Mouse (Mus musculus): ENCODE measurements around the gene Wnt5b.

The Wnt5b gene

DNA sequence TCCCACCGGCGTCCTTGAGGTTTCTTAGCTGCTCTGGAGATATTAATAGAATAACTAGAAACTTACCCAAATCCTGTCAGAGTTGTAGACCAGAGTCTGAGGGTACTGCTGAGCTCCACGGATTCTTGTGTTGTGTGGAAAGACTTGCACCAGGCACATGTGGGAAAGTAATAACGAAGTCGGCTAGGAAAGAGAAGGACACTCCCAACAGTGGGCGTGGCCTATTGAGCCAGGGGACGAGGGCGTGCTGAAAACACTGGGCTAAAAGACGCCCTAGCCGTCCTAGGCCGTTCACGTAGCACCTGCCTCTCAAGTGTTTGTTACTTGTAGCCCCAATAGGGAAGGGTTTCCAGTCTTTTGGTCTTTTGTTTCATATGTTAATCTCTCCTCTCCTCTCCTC, 126.8 kb downstream of the Wnt5b start, which contains the start of gene Adipor2:
Gene Adipor2 (minus strand): TSS at position 351 of the 400 bp plus-strand sequence.
- DNase-seq (ENCODE audit: low spot score in 2 of 2): peak in 1 of 2 experiments; percentile 24

DNA sequence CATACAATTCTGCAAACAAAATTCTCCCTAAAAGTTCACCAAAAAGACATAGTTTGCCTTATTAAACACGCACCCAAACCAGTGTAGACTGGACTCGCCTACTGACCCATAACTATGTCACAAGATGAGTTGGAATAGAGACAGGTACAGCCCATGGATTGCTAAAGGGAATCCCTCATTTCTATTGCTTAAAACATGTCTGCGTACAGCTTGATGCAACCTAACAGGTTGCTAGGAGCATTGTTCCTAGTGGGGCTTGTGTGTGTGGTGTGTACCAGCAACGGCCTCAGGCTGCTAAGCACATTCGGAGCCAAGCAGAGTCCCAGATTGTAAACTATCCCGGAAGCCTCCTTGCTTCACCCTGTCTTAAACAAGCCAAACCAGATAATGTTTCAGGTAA, 127.5 kb downstream of the Wnt5b start:
- DNase-seq (ENCODE audit: low spot score in 2 of 2): no peak

DNA sequence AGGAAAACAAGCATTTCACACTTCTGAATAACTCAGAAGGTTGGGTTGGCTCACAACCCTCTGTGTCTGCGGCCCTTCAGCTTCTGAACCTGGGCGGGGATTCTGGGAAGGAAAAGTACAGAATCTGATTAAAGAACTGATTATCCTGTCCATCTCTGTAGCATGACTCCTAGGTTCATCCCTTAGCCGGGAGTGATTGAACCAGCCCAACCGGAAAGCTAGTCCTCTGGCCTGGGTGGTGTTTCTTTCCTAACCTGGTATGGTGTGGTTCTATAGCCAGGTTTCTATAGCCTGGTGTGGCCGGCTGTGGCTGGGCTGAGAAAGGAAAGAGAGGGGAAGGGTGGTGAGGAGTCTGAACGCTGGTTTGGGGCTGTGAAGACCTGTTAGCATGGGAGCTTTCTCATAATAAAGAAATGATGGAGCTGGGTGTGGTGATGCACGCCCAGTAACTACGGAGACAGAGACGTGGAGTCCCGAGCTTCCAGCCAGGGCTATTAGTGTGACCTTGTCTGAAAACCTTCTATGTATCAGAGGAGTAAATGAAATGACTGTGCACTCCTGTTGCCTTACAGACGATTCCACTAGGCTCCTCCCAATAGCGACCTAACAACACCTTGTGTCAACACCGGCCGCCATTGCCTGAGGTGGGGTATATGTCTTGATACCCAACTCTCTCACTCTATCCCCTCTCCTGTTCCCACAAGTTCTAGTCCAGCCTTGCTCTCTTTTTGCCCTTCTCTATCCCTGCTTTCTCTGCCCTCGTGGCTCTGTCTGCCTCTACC, 129.7 kb downstream of the Wnt5b start:
- no peak for DNase-seq (ENCODE audit: low spot score in 2 of 2)

DNA sequence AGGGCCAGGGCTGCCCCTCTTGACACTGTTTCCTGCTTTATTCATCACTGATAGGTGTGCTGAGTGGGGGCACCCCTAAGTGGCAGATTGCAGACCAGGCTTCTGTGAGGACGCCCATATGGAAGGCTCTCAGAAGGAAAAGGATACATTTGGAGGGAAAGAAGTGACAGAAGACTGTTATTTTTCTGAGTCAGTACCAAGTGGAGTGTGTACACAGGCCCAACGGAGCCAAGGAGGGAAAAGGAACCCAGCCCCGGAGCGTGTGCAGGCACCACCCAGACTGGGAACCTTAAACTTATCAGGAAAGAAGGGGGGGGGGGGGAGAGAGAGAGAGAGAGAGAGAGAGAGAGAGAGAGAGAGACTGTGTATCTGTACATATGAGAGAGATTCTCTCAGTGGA, 131.6 kb downstream of the Wnt5b start:
- no peak for DNase-seq (ENCODE audit: low spot score in 2 of 2)

DNA sequence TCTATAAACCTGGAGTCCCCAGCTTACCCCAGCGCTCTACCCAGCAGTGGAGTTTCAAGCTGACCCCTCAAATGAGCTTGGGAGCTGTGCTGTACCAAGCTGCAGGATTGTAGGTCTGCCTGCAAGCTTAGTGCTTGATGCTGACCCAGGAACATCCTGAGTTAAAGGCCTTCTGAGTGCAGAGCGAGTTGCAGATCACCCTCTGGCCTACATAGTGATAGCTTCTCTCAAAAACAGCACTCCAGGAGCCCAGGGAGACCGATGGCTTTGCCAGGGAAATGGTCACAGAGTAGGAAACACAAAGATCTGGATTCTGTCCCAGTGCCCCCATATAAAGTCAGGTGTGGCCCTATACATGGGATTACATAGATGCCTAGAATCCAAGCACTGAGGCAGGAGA, 132.6 kb downstream of the Wnt5b start:
- DNase-seq (ENCODE audit: low spot score in 2 of 2): no peak

DNA sequence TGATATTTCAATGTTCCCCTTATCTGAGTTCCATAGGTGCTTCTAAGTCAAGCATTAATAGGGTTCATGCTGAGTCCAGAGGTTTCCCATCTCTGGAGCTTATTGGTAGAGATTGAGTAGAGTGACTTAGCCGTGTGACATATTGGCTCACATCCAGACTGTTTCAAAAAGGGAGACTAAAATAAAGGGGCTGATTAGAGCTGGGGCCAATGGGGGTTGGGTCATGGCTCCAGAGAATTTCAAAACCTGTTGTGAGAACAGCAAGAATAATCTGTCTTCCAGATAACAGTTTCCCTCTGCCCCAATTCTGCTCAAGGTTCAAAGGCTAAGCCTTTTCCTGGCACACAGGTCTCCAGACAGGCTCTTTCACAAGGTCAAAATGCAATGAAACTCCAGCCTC, 134.4 kb downstream of the Wnt5b start:
- DNase-seq (ENCODE audit: low spot score in 2 of 2): no peak

DNA sequence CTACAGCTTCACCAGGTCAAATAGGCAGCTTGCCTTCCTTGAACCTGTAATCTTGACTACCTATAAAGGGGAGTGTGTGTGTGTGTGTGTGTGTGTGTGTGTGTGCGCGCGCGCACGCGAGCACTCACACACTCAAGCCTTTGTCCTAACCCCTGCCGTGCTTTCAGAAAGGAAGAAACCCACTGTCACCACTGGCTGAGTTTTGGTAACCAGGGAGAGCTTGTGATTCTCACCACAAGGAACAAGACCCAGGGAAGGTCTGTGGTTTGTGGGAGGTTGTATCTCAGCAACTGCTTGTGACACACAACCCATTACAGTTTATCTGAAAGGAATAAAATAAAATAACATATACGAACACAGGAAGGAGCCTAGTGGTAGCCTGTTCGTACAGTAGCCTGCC, 135.6 kb downstream of the Wnt5b start:
- peak in 1 of 2 experiments; percentile 11 for DNase-seq (ENCODE audit: low spot score in 2 of 2)

DNA sequence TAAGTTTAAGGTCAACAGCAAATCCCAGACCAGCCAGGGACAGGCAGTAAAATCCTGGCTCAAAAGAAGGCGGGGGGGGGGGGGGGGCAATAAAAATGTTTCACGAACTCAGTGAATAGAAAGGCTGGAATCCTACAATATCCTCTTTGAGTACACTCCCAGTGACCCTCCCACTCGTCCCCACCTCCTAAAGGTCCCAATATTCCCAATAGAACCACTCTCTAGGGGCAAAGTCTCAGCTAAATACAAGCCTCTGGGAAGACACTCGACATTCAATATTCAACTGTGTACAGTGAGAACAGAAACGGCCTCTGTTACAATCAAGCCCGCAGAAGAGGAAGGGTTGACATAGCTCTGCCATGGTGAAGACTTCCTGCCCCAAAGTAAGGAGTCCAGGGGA, 136.3 kb downstream of the Wnt5b start:
- no peak for DNase-seq (ENCODE audit: low spot score in 2 of 2)

DNA sequence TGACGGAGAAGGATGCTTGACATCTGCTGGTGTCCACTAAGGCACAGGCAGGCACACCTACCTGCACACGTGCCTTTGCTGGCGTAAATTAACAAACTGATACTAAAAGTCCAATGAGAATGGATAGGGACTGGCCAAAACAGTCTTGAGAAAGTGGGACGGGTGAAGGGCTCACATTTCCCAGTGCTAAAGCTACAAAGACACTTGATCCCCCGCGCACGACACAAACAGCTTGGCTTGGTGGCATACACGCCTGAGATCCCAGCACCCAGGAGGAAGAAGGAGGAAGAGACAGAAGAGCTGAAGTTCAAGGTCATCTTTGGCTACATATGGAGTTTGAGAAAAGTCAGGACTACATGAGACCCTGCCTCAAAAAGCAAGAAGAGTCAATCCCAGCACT, 137.6 kb downstream of the Wnt5b start:
- no peak for DNase-seq (ENCODE audit: low spot score in 2 of 2)

DNA sequence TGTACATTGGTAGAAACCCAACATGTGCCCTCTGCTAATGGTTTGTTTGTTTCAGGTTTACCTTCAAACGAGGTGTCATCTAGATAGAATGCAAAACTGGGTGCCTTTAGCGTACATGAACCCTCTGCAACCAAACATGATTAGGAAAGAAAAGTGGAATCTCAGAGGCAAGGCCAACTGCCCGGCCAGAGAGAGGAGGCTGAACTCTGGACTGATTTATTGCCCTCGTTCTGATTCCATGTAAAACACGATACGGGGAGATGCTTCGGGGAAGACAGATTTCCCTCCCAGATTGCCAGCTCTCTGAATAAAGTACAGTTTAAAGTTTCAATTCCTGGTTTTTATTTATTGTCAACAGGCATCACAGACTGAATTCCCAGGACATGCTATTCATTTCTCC, 138.8 kb downstream of the Wnt5b start:
- DNase-seq (ENCODE audit: low spot score in 2 of 2): no peak

DNA sequence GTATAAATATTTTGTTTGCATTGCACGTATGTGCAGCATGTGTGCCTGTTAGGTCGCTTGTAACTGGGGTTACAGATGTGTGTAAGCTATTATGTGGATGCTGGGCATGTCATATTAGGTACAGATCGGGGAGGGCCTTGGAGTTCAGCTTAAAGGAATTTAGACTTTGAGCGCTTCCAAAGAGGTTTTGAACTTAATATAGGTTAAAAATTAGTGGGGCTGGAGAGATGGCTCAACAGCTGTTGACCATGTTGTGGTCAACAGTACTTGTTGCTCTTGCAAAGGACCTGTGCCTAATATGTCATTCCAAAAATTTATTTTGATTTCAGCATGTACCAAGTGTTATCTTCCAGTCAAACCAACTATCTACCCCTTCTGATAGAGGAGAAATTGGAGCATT, 139.3 kb downstream of the Wnt5b start:
- DNase-seq (ENCODE audit: low spot score in 2 of 2): no peak

DNA sequence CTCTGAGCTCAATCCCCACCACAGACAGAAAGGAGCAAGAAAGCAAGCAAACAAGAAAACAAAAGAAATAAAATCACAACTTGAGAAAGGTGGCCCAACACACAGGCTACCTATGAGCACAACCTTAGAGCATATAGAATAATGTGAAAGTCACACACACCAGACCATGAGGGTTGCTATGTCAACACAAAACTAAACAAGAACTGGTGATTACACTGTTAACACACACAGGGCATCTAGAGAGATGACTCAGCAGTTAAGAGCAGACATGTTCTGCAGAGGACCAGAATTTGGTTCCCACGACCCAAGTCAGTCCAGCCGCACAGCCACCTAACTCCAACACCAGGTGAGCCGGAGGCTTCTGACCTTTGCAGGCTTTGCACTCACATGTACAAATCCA, 141.2 kb downstream of the Wnt5b start:
- DNase-seq (ENCODE audit: low spot score in 2 of 2): no peak

DNA sequence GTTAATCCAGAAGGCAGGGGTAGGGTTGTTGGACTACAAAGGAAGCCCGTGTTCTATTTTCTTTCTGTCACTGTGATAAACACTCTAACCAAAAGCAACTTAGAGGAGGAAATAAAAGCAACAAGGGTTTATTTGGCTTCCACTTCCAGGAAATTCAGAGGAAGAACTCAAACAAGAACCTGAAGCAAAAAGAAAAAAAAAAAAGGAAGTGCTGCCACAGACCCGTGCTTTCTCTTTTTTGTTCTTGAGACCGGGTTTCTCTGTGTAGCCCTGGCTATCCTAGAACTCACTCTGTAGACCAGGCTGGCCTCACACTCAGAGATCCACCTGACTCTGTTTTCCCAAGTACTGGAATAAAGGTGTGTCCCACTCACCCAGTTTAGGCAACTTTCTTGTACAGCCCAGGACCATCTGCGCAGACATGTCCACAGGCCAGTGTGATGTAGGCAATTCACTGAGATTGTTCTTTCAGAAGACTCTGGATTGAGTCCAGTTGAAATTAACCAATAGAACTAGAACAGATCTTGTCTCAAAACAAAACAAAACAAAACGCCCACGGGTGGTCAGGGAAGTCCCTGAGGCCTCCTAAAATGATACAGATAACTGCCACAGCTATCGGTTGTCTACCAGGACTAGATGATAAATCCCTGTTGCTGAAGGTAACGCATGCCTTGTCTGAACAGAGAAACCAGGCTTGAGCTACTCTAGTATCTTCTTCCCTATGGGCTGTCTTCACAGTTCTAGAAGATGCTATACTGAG, 142.4 kb downstream of the Wnt5b start:
- no peak for DNase-seq (ENCODE audit: low spot score in 2 of 2)

DNA sequence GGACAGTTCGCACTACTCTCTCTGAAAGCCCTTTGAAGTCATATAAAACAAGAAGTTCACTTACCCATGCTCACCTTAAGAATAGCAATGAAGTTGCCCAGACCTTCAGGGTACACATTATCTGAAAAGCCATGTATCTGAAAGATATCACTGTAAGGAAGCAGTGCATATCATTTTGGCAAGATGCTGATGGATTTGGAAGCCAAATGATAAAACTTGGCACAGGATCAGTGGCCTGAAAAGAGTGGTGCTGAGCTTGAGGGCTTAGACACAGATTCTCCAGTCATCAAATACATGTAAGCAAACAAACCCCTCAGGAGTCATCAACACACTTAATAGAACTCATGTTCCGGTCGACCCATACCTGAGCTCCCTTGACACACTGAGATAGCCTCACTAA, 143.5 kb downstream of the Wnt5b start:
- DNase-seq (ENCODE audit: low spot score in 2 of 2): no peak

DNA sequence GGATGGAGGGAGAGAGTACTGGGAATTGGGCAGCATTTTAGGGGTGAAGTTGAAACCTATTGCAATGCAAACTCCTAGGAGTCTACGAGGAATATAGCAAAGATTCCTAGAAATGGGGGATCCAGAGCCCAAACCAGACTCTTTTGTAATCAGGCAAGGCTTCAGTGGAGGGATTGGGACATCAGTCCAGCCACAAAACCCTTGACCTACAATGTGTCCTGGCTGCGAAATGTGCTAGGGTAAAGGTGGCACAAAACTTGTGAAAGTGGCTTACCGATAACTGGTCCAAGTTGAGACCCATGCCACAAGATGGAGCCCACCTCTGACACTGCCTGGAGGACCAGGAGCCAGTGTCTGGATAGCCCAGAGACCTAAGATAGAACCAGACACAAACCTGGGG, 144.8 kb downstream of the Wnt5b start:
- no peak for DNase-seq (ENCODE audit: low spot score in 2 of 2)

DNA sequence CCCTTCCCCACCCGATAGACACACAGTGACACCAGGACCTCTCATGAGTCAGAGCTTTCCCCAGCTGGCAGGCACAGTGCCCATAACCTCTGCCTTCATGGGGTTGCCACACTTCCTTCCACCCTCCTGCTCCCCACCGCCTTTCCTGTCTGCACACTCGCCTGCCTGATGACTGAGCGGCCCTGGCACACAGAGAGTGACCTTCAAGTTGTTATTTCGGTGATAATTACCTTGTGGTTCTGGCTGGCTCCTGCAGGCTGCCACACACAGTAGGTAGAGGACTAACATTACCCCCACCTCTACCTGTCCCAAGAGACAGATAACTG, 147.9 kb downstream of the Wnt5b start:
- DNase-seq (ENCODE audit: low spot score in 2 of 2): peak; percentile 67 to 71

DNA sequence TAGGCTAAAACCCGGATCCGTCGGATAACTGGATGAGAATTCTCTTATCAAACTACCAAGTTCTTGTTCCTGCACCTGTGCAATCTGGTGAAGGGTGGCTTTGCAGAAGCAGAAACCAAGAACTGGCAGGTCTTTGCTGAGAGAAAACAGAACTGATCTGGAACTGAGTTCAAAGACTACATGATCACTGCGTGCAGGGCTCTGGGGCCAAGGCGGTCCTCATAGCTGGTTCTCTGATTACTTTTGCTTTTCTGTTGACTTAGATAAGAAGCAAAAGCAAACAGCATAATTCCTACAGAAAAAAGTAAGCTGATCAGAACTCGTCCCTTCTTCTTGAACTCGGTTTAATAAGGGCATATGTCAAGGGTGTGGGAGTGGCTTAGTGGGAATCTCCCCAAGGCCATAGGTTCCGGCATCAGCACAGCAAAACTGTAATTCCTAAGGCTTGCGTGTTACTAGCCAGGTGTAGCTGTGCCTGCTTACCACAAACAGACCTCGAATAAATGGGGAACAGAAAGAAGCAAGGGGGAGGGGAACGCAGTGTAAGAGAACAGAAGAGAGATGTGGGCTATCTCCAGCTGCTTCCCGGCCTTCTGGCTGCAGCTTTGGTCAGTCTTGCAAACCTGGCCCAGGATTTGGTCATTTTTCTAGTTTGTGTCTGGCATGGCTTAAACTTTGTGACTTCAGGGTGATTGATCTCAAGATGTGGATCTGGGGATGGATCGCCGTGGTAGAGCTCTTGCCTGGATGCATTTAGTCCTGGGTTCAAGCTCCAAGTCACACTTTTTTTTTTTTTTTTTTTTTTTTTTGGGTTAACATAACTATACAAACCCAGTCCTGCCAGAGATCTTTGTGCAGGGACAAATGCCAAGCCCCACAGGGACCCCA, 148.5 kb downstream of the Wnt5b start:
- peak; percentile 66 to 75 for DNase-seq (ENCODE audit: low spot score in 2 of 2)

DNA sequence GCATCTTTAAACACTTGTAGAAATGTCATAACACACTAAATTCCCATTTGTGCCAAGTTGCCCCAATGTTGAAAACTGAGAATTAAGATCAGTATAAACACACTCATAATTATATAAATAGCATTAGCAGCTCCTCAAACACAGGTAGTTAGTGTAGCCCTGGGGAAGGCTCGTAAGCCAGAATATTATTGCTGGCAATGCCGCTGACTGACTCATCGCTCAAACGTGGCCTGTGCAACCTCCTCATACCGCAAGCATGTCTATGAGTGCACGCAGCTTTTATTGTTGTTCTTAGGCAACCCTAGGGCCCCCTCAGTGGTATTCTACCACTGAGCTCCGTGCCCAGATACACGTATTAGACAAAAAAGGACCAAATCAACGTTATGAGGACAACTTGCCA, 151.3 kb downstream of the Wnt5b start:
- DNase-seq (ENCODE audit: low spot score in 2 of 2): no peak

DNA sequence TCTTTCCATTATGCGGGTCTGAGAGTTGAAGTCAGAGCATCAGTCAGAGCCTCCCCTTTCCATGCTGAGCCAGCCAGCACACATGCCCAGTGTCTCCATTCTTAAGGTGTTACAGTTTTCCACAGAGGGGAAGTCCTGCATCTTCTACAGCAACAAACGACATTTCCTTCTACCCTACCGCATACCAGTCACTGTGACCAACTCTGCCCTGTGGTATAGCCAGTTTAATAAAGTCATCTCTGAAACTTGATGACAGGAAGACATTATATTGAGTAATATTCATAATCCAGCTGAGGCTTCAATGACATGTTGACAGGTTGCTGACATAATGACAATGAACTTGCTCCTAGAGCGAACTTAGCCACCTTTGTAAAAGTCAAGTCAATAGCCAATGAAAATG, 153.4 kb downstream of the Wnt5b start:
- no peak for DNase-seq (ENCODE audit: low spot score in 2 of 2)

DNA sequence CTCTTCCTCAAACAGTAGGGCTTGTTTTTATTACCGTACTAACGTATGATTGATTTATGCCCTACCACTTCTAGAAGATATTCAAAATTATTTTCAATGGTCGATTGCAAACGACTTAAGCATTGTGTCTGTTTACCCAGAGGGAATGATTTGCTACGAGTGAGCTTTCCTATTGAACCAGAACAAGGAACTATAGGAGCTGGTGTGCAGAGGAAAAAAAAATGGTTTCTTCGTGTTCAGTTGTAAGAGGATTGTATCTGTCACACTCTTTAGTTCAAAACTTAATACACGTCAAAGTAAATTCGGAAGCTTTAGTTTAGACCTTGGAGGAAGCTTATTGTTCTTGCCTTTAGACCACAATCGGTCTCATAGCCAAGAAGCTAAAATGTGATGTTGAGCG, 155.1 kb downstream of the Wnt5b start:
- DNase-seq (ENCODE audit: low spot score in 2 of 2): no peak

DNA sequence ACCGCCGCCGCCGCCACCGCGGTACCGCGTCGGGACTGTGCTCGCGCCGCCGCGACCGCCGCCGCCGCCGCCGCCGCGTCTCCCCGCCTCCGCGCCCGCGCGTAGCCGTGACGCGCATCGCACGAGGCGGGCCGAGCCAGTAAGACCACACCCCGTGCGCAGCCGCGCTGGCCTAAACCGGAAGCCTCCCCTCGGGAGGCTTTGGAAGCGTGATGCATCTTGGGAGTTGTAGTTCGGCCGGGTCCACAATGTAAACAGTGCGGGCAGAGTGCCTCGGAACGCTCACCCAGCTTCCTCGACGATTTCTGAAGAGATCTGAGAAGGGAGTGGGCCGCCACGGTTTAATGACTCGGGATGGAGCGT, 155.5 kb downstream of the Wnt5b start:
- DNase-seq (ENCODE audit: low spot score in 2 of 2): peak; percentile 95 to 97
